Comparison of ENCODE assay signal across 16 mouse cellular contexts in the genomic region with DNA sequence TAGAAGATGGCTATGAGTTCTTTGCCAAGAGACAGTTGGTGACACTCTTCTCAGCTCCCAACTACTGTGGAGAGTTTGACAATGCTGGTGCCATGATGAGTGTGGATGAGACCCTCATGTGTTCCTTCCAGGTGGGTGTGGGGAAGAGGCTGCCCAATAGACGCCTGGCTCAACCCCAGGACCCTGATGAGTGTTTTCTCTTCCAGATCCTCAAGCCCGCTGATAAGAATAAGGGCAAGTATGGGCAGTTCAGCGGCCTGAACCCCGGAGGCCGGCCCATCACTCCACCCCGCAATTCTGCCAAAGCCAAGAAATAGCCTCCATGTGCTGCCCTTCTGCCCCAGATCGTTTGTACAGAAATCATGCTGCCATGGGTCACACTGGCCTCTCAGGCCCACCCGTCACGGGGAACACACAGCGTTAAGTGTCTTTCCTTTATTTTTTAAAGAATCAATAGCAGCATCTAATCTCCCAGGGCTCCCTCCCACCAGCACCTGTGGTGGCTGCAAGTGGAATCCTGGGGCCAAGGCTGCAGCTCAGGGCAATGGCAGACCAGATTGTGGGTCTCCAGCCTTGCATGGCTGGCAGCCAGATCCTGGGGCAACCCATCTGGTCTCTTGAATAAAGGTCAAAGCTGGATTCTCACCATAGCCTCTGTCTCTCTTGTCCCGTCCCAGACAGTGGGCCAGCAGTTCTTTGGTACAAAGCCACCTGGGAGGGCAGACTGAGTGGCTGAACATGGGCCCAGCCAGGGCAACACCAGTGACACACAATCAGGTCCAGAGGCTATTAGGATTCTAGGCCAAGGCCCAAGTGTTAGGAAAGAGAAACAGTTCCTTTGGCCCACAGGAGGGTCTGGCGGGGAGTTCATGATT. TPM values are rescaled to one million over a fixed set of nuclear protein-coding genes. Genes with fewer than 3 reads are reported as not detected.
A peak's percentile ranks its signal among the peaks of the same experiment; 100 is the strongest.
DNase-seq lines count a peak whose midpoint lies in the region; ATAC-seq and TF ChIP-seq lines count a peak whose summit lies in the region.
"Had no signal": no experiment of that assay in that cellular context is flagged by ENCODE, and none has a peak within 500 bp of the region (broad histone marks: within the 10 kb centered on the region; RNA-seq: fewer than 3 reads in every experiment).

No protein-coding gene starts in this region.

- no peak for ATAC-seq in midbrain, embryonic 13.5 days
- ATAC-seq in midbrain, embryonic 16.5 days = no peak

- DNase-seq in adrenal gland, postnatal 10 days = peak; percentile 61
- no peak for DNase-seq in adrenal gland, adult 8-10 months
- peak; percentile 42 for DNase-seq in kidney, adult 2 months
- DNase-seq in kidney, postnatal 14 days = no peak
- no peak for DNase-seq in frontal cortex, postnatal 14 days (ENCODE audit: low spot score in 2 of 2)
- DNase-seq: gastrocnemius, postnatal 25 days; kidney, adult 8-10 months; lung, postnatal 10 days; thymus, adult 2 months had no signal

- no peak for TF ChIP-seq POLR2A in kidney, adult 2 months (IDR thresholded peaks at IDR 0.05; ENCODE audit: low read depth, low read length)
- TF ChIP-seq POLR2A in embryonic fibroblast, embryonic 13.5 days (IDR thresholded peaks at IDR 0.05; ENCODE audit: low read depth, low read length) = peak; percentile 15; the same call in 1 of the 2 replicates

- WGBS in kidney, adult 2 months = 76% methylated on average over 12 of the region's 12 CpGs
- WGBS in midbrain, embryonic 13.5 days = 86% methylated on average over 12 of the region's 12 CpGs
- WGBS in midbrain, embryonic 16.5 days = 79% methylated on average over 12 of the region's 12 CpGs

- H3K9ac ChIP-seq in midbrain, embryonic 13.5 days (replicated peaks) = peak overlapping the region; percentile 10; the same call in 1 of the 2 replicates
- no peak overlapping the region for H3K9ac ChIP-seq in midbrain, embryonic 16.5 days (ENCODE audit: low read depth, low read length)

- no peak overlapping the region for H3K27ac ChIP-seq in kidney, adult 2 months (ENCODE audit: insufficient read depth, low read depth, low read length)
- no peak overlapping the region for H3K27ac ChIP-seq in midbrain, embryonic 13.5 days
- no peak overlapping the region for H3K27ac ChIP-seq in midbrain, embryonic 16.5 days (ENCODE audit: low read length)
- no peak overlapping the region for H3K27ac ChIP-seq in embryonic fibroblast, embryonic 13.5 days (ENCODE audit: insufficient read depth, low read length)

- peaks cover 2% of the 10 kb centered on the region; the same call in 1 of the 2 replicates for H3K36me3 ChIP-seq in kidney, adult 2 months (ENCODE audit: control insufficient read depth, insufficient read depth, low read length)
- peaks cover 53% of the 10 kb centered on the region for H3K36me3 ChIP-seq in midbrain, embryonic 13.5 days
- peaks cover 20% of the 10 kb centered on the region for H3K36me3 ChIP-seq in midbrain, embryonic 16.5 days (ENCODE audit: control insufficient read depth, insufficient read depth, low read length)

- H3K4me2 ChIP-seq in midbrain, embryonic 13.5 days (replicated peaks) = no peak overlapping the region
- H3K4me2 ChIP-seq in midbrain, embryonic 16.5 days (ENCODE audit: low read length) = no peak overlapping the region

- no peaks in the 10 kb centered on the region for H3K27me3 ChIP-seq in kidney, adult 2 months (replicated peaks; ENCODE audit: control insufficient read depth, insufficient read depth, low read length)
- no peaks in the 10 kb centered on the region for H3K27me3 ChIP-seq in midbrain, embryonic 13.5 days
- no peaks in the 10 kb centered on the region for H3K27me3 ChIP-seq in midbrain, embryonic 16.5 days (ENCODE audit: control insufficient read depth, insufficient read depth, low read depth, low read length)

- H3K4me1 ChIP-seq in kidney, adult 2 months (ENCODE audit: control insufficient read depth, insufficient read depth, low read length) = peaks cover 11% of the 10 kb centered on the region; the same call in 1 of the 2 replicates
- peaks cover 22% of the 10 kb centered on the region for H3K4me1 ChIP-seq in midbrain, embryonic 13.5 days (replicated peaks)
- peaks cover 14% of the 10 kb centered on the region for H3K4me1 ChIP-seq in midbrain, embryonic 16.5 days (ENCODE audit: control insufficient read depth, insufficient read depth, low read length)
- H3K4me1 ChIP-seq in embryonic fibroblast, embryonic 13.5 days (ENCODE audit: control insufficient read depth, insufficient read depth, low read length) = peaks cover 21% of the 10 kb centered on the region

- H3K4me3 ChIP-seq in kidney, adult 2 months (ENCODE audit: insufficient read depth, low read depth, low read length) = no peak overlapping the region
- no peak overlapping the region for H3K4me3 ChIP-seq in midbrain, embryonic 13.5 days (replicated peaks)
- no peak overlapping the region for H3K4me3 ChIP-seq in midbrain, embryonic 16.5 days (ENCODE audit: low read depth, low read length)
- H3K4me3 ChIP-seq in embryonic fibroblast, embryonic 13.5 days (ENCODE audit: insufficient read depth, low read length) = no peak overlapping the region

- no peaks in the 10 kb centered on the region for H3K9me3 ChIP-seq in midbrain, embryonic 13.5 days
- no peaks in the 10 kb centered on the region for H3K9me3 ChIP-seq in midbrain, embryonic 16.5 days (replicated peaks; ENCODE audit: control insufficient read depth, low read length, poor library complexity, severe bottlenecking)

- TF ChIP-seq CTCF in kidney, adult 2 months (conservative IDR thresholded peaks at IDR 0.05; ENCODE audit: insufficient read depth, insufficient read length, low read depth, low read length) = no peak
- TF ChIP-seq CTCF in embryonic fibroblast, embryonic 13.5 days (IDR thresholded peaks at IDR 0.05; ENCODE audit: borderline replicate concordance, insufficient read depth, low read length) = no peak

RNA-seq across cellular contexts. Expression of a gene that starts 3.1 kb away (rescaled TPM):
- total RNA-seq in adrenal gland, postnatal 10 days (2021) = 100 to 1,000 TPM; 411 to 414 TPM
- 100 to 1,000 TPM; 371 to 396 (median 387) TPM for total RNA-seq in adrenal gland, adult 8-10 months (2022)
- polyA plus RNA-seq in kidney, adult 2 months (2012; rRNA removed) = 484 and 509 TPM in 2 replicates
- 636 and 651 TPM in 2 replicates for polyA plus RNA-seq in midbrain, embryonic 13.5 days (2015; fragmentation: Nextera tagmentation; extraction: Ambion mirVana)
- 520 and 542 TPM in 2 replicates for polyA plus RNA-seq in midbrain, embryonic 16.5 days (2015; fragmentation: Nextera tagmentation; extraction: Ambion mirVana)
- 327 and 340 TPM in 2 replicates for polyA plus RNA-seq in embryonic fibroblast, embryonic 13.5 days (2011; ENCODE audit: insufficient read length, low read depth, missing spikeins)

RNA-seq across cellular contexts. Expression of a gene that starts 3.9 kb away (rescaled TPM):
- 1 to 10 TPM; 4.2 to 6.6 TPM for total RNA-seq in adrenal gland, postnatal 10 days (2021)
- total RNA-seq in adrenal gland, adult 8-10 months (2022) = 1 to 10 TPM; 1.6 to 2.8 (median 1.9) TPM
- polyA plus RNA-seq in kidney, adult 2 months (2012; rRNA removed) = 2.3 and 9.1 TPM in 2 replicates
- polyA plus RNA-seq in midbrain, embryonic 13.5 days (2015; fragmentation: Nextera tagmentation; extraction: Ambion mirVana) = 0.78 and 0.93 TPM in 2 replicates
- 0.58 and 0.67 TPM in 2 replicates for polyA plus RNA-seq in midbrain, embryonic 16.5 days (2015; fragmentation: Nextera tagmentation; extraction: Ambion mirVana)
- 0.25 and 0.42 TPM in 2 replicates for polyA plus RNA-seq in embryonic fibroblast, embryonic 13.5 days (2011; ENCODE audit: insufficient read length, low read depth, missing spikeins)

RNA-seq across cellular contexts. Expression of a gene that starts 6.4 kb away (rescaled TPM):
- 10 to 100 TPM in 1 of 2 experiments, 1 to 10 TPM in 1; 7.4 to 10.8 TPM for total RNA-seq in adrenal gland, postnatal 10 days (2021)
- total RNA-seq in adrenal gland, adult 8-10 months (2022) = 10 to 100 TPM in 3 of 4 experiments, 1 to 10 TPM in 1; 8.7 to 14.3 (median 11.9) TPM
- 18.4 and 19.2 TPM in 2 replicates for polyA plus RNA-seq in kidney, adult 2 months (2012; rRNA removed)
- 24.9 and 26.3 TPM in 2 replicates for polyA plus RNA-seq in midbrain, embryonic 13.5 days (2015; fragmentation: Nextera tagmentation; extraction: Ambion mirVana)
- 24.1 and 25.0 TPM in 2 replicates for polyA plus RNA-seq in midbrain, embryonic 16.5 days (2015; fragmentation: Nextera tagmentation; extraction: Ambion mirVana)
- 25.5 and 32.3 TPM in 2 replicates for polyA plus RNA-seq in embryonic fibroblast, embryonic 13.5 days (2011; ENCODE audit: insufficient read length, low read depth, missing spikeins)

RNA-seq across cellular contexts. Expression of a gene that starts 19.0 kb away (rescaled TPM):
- 1 to 10 TPM; 8.3 to 9.8 TPM for total RNA-seq in adrenal gland, postnatal 10 days (2021)
- 10 to 100 TPM in 1 of 4 experiments, 1 to 10 TPM in 3; 4.5 to 14.4 (median 7.6) TPM for total RNA-seq in adrenal gland, adult 8-10 months (2022)
- polyA plus RNA-seq in kidney, adult 2 months (2012; rRNA removed) = 13.6 TPM in 2 replicates
- 0.64 and 0.70 TPM in 2 replicates for polyA plus RNA-seq in midbrain, embryonic 13.5 days (2015; fragmentation: Nextera tagmentation; extraction: Ambion mirVana)
- 0.40 and 0.68 TPM in 2 replicates for polyA plus RNA-seq in midbrain, embryonic 16.5 days (2015; fragmentation: Nextera tagmentation; extraction: Ambion mirVana)
- polyA plus RNA-seq in embryonic fibroblast, embryonic 13.5 days (2011; ENCODE audit: insufficient read length, low read depth, missing spikeins) = 15.2 and 16.8 TPM in 2 replicates

RNA-seq across cellular contexts. Expression of a gene that starts 19.1 kb away (rescaled TPM):
- not detected for total RNA-seq in adrenal gland, postnatal 10 days (2021)
- not detected for total RNA-seq in adrenal gland, adult 8-10 months (2022)
- 3.4 TPM in 1 of 2 replicates, not detected in the other for polyA plus RNA-seq in kidney, adult 2 months (2012; rRNA removed)
- polyA plus RNA-seq in midbrain, embryonic 13.5 days (2015; fragmentation: Nextera tagmentation; extraction: Ambion mirVana) = not detected in 2 replicates
- not detected in 2 replicates for polyA plus RNA-seq in midbrain, embryonic 16.5 days (2015; fragmentation: Nextera tagmentation; extraction: Ambion mirVana)
- polyA plus RNA-seq in embryonic fibroblast, embryonic 13.5 days (2011; ENCODE audit: insufficient read length, low read depth, missing spikeins) = not detected in 2 replicates
- total RNA-seq: ES-E14; gastrocnemius, postnatal 25 days; heart, postnatal 10 days; left cerebral cortex, adult 18-20 months had no signal
- polyA plus RNA-seq: spleen, adult 2 months; thymus, adult 2 months had no signal

Comparison
In these comparisons a context has a peak if more than half of its experiments do, and no peak if none do; other contexts are left out.
1. DNase-seq: peak in adrenal gland, postnatal 10 days (single experiment) and kidney, adult 2 months (single experiment); none in adrenal gland, adult 8-10 months (single experiment), kidney, postnatal 14 days (single experiment) and frontal cortex, postnatal 14 days (0 of 2).